Mouse (Mus musculus): ENCODE data around the gene Wdr45.
"Not testable (repeated sequence)": the region's sequence is repeated elsewhere in the genome, so short reads cannot be mapped to it uniquely, and the experiment has no call there.

Gene Wdr45

DNA sequence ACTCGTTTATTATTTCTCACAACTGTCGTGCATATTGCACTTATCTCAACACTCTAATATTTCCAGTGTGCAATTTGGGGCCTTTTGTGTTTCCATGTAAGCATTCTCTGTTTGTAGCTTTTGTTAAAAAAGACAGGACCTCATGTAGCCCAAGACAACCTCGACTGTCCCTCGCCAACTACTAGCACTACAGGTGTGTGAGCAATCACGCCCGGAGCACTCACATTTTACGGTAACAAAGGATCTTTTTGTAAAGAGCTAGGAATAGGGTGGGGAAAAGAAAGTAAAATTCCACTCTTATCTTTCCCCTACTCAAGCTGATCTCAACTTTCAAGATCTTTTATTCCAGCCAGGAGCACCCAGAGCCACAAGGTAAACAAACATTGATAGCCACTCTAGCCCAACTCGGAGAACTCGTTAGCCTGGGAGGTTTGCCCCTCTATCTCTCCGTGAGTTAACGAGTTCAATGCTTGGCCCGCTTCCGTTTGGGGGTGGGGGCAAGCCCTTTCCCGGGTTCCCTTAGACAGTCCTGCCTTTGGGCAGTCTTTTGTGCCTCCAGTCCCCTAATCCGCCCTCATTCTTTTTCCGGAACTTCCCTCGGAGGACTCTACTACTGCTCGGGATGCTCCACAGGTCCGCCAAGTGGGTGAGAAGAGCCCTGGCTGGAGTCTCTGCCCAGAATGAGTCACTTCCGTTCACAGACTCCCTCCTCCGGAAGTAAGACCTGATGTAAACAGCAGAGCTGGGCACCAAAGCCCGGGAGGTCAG, 7.6 kb downstream of the Wdr45 start, which contains the start of gene Gm45208:
Gene Gm45208 (plus strand): TSS at position 732 of the 768 bp plus-strand sequence.
- peak; percentile 40 to 48 for DNase-seq (ENCODE audit: low read depth in 1 of 2, low spot score in 2 of 2)

DNA sequence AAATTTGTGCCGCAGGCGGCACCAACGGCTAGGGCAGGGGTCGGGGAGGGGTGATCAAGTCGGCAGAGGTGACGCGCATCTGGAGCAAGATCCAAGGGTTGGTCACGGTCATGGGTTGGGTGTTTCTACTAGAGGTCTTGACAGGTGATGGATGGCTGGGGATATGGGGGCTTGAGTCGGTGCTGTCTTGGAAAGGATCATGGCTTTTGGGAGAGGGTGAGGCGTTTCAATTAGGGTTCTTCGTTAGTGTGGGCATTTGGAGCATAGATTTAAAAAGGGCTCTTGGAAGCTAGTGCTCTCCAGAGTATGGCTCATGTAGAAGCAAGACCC, 8.1 kb downstream of the Wdr45 start:
- no peak for DNase-seq (ENCODE audit: low read depth in 1 of 2, low spot score in 2 of 2)

DNA sequence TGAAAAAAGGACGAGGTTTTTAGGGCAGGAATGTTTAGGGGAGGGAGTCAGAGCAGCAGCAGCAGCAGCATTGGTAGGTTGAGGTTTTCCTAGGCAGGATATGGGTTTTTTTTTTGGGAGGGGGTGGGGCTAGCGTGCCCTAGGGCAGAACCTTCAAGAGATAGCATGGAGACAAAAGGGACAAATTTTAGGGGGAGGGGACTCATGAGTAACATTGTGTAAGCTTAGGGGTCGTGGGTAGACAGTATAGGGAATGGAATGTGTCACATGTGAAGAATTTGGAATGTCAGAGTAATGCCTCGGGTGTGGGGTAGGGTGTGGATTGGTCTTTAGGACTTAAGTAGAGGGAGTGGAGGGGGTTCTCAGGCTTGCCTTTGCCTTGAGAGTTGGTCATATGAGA, 8.6 kb downstream of the Wdr45 start:
- no peak for DNase-seq (ENCODE audit: low read depth in 1 of 2, low spot score in 2 of 2)

DNA sequence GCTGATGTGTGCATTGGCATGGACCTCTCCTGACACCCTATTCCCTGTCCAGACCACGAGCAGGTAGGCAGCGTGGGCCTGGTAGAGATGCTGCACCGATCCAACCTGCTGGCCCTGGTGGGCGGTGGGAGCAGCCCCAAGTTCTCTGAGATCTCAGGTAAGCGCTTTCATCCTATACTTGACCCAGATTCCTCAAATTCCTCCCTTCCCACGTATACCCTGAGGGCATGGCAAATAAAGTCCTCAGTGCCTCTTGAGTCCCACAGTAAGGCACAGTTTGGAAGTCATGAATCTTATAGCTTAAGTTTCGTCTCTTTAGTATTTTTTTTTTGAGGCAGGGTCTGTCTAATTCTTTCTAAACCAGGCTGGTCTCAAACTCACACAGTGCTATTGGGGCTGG, 10.0 kb downstream of the Wdr45 start:
- no peak for DNase-seq (ENCODE audit: low read depth in 1 of 2, low spot score in 2 of 2)

DNA sequence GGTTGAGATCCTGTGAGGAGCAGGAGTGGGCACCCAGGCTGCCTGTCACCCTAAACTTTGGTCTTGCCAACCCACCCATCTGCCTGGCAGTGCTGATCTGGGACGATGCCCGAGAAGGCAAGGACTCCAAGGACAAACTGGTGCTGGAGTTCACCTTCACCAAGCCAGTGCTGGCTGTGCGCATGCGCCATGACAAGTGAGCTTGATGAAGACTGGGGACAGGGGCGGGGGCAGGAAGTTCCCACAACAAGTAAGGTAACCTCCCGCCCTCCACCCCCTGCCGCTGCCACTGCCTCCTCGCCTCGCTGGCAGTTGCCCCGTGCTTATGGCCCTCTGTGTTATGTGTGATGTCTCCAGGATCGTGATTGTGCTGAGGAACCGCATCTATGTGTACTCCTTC, 11.7 kb downstream of the Wdr45 start:
- DNase-seq (ENCODE audit: low read depth in 1 of 2, low spot score in 2 of 2), result no peak

DNA sequence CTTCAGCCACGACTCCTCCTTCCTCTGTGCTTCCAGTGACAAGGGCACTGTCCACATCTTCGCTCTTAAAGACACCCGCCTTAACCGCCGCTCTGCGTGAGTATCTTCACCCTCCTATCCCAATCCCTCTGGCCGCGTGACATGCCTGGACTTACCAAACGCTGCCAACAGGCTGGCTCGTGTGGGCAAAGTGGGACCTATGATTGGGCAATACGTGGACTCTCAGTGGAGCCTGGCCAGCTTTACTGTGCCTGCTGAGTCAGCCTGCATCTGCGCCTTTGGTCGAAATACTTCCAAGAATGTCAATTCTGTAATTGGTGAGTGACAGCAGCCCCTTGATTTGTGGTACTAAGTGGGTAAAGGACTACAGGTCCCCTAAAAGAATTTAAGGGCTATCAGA, 13.0 kb downstream of the Wdr45 start:
- DNase-seq (ENCODE audit: low read depth in 1 of 2, low spot score in 2 of 2), result no peak

DNA sequence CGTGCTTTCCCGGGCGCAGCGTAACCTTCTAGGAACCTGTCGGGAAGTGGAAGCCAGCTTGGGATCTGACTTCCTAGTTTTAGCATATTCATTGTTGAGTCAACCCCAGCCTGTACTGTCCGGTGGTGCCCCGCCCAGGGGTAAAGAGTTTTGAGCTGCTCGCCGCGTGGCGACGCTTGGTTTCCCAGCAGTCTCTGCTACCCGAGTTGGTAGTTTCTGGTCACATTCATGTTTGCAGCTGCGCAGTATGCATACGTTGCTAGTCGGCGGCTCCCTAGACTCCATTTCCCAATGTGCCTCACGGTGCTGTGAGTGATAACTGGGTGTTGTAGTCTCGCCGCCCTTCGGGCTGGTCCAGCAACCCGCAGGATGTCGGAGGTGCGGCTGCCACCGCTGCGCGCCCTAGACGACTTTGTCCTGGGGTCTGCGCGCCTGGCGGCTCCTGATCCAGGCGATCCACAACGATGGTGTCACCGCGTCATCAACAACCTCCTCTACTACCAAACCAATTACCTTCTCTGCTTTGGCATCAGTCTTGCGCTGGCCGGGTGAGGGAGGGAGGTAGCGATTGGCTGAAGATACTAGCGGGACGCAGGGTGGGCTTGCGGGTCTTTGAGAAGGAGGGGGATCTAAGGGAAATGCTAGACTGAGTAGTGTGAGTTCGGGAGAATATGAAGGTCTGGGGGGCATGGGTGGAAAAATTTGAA, 14.2 kb downstream of the Wdr45 start, which contains the start of gene Praf2:
Gene Praf2 (plus strand): TSS at position 225 of the 707 bp plus-strand sequence.
- DNase-seq (ENCODE audit: low read depth in 1 of 2, low spot score in 2 of 2), result peak; percentile 36 to 39

DNA sequence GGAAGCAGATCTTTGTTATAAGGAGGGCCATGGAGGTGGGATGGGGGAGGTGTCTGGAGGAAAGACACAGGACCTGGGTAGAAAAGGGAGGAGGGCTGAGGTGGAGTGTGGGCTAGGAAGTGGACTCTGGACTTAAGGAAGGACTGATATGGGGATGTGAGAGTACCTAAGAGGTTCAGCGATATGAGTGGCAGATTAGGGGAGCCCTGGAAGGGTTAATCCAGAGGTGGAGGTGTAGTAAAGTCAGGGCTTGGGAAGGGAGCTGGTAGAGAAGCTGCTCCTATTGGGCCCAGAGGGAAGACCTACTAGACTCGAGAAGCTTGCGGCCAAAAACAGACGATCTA, 14.8 kb downstream of the Wdr45 start:
- DNase-seq (ENCODE audit: low read depth in 1 of 2, low spot score in 2 of 2), result no peak

DNA sequence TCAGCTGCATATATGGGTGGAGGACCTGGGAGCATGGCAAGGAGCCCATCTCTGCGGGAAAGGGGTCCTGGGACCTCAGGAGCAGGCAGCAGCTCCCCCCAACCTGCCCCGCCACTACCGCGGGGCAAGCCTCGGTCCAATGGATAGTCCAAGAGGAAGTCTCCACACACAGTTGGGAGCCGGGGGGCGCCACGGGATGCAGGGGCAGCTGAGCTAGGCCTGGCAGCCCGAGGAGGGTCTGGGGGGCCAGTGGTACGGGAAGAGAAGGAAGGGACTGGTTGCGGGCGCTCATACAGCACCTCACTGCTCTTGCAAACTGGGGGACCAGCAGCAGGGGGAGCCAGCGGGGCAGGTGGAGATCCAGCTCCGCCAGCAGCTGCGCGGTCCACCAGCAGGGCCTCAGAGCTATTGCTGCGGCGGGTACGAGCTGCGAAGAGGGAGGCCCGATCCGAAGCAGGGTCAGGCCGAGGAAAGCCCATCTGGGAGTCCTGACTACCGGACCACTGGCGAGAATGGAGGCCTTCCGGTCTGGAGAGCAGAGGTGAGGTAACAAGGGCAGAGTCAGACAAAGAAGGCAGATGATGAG, 19.5 kb downstream of the Wdr45 start:
- DNase-seq (ENCODE audit: low read depth in 1 of 2, low spot score in 2 of 2), result peak; percentile 31 to 47

DNA sequence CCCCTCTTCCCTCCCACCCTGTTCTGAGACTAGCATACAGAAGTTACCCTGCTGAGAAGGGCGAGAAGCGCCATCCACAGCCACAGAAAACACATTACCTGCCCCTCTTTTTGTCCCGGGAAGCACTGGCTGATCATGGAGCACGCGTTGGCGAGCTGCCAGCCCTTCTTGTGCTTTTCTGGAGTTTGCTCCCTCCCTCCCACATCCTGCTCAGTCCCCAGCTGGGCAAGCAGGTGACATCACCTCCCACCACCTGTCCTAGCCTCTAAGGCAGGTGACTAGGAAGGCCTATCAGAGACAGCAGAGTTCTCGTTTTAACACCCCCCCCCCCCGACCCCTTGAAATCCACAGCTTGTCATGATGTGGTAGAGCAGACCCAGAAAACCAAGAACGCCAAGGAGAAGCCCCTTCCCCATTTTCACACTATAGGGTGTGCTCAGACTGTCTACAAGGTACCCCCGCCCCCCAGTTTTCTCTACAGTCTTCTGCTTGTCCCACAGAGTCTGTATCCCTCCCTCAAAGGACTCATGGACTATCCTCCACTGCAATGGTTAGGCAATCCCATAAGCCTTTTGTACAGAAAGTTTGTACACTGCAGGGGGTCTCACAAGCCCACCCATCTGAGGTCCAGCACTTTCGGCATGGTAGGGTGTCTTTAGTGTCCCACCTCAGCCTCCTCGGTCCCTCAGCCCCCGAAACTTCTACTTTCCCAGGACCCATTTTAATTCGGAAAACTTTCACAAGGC, 25.4 kb downstream of the Wdr45 start:
- no peak for DNase-seq (ENCODE audit: low read depth in 1 of 2, low spot score in 2 of 2)

DNA sequence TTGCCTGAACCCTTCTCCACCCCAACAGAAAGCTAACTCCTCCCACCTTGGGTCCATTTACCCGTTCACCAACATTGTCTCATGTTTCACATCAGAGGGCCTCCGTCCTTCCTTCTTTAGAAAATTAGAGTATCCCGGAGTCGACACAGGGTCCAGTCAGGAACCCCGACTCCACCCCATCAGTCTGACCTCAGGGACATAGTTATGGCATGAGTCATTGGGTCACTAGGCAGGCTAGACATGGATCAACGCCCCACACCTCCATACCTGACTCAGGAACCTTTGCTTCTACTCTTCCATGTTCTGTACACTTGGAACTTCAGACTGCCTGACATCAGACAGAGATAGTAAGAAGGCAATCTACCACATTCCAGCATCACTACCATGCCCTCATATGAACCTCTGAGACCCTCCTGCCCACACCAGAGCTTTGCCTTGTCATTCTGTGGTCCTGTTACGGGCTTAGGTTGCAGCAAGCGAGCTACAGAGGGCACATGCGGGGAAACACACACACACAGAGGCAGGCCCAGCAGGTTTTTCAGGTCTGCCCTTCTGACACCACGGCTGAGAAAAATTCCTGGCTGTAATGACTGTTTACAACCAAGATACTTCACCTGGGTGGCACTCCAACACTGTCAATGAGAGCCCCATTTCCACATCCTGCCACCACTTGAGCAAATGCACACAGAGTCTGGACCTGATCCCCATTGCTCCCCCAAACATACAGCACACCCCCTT, 26.1 kb downstream of the Wdr45 start:
- DNase-seq (ENCODE audit: low read depth in 1 of 2, low spot score in 2 of 2), result no peak

DNA sequence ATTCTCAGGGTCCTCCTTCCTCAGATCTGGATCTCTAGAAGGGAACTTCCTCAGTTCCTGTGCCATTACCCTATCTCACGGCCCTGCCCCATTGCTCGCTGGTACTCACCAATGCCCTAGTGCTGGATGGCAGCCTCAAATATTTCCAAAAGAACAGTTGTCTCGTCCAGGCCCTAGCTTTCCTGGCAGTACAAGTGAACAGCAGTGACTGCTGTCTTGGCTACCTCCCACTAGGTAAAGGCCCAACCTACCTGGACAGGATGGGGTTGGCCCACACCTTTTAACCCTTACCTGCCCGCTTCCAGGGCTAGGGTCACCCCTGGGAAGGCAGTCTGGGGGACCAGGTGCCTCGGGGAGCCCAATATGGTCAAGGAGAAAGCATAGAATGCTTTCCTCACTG, 27.0 kb downstream of the Wdr45 start:
- DNase-seq (ENCODE audit: low read depth in 1 of 2, low spot score in 2 of 2), result no peak

DNA sequence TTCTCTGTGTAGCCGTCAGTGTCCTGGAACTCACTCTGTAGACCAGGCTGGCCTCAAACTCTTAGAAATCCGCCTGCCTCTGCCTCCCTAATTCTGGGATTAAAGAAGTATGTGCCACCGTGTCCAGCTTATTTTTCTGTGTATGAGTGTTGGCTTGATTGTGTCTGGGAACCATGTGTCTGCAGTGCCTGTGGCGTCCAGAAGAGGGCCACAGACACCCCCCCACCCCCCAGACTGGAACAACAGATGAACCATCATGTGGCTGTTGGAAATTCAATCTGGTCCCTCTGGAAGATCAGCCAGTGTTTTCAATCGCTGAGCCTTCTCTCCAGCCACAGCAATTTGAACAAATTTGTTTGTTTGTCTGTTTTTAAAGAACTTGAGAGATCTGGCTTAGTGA, 29.3 kb downstream of the Wdr45 start:
- DNase-seq (ENCODE audit: low read depth in 1 of 2, low spot score in 2 of 2), result no peak

DNA sequence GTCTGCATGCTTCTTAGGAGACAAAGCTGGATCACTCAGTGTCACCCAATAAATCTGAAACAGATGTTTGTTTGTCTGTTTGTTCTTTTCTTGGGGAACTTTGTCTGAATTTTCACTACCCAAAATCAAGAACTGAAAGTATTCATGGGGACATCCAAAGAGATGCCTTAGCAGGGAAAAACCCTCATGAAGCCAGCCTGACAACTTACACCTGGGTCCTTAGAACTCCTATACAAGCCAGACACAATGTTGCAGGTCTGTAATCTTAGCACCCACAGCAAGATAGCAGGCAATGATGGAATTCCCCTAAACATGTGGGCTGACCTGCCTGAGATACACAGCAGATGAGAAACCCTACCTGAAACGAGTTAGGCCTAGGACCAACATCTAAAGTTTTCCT, 30.8 kb downstream of the Wdr45 start:
- DNase-seq (ENCODE audit: low read depth in 1 of 2, low spot score in 2 of 2), result no peak

DNA sequence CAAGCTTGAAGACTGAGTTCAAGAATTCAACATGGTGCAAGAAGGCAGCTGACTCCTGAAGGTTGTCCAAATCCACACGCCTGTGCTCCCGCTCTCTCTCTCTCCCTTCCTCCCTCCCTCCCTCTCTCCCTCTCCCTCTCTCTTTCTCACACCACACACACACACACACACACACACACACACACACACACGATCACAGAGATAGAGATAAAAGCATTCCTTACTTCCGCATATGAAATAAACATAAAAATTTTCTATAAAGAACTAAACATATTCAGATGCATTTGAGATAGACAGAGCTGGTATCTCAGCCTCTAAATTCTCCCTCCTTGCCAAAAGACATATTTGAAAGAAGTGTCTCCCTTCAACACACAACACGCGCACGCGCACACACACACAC, 31.3 kb downstream of the Wdr45 start:
- no peak for DNase-seq (ENCODE audit: low read depth in 1 of 2, low spot score in 2 of 2)

DNA sequence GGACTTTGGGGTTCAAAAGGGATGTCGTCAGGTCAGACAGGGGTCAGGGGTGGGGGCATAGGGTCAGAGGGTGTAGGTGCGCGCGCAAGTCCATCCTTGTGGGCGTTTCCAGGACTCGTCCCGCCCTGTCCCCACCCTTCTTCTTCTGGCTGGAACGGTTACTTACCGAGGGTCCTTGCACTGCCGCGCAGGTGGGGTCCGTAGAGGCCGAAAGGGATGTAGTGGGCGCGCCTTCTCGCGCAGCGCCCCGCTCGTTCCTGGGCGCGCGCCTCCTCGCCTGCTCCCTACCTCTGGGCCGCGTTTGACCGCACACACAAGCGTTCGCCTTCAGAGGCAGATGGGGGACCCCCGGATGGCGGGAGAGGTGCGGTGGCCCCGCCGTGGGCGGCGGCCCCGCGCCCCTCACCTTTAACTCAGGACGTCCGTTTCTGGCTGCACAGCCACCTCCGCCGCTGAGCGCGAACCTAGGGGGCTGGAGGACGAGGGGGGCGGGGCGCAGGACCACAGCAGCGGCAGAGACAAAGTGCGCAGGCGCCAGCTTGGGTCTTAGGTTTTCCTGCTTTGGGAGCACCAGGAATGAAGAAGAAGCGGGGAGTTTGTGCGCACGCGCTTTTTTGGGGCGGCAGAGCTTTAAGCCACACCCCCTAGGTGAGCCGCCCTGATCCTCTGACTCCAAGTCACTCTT, 36.4 kb downstream of the Wdr45 start, which contains the start of gene Ccdc120:
Gene Ccdc120 (minus strand): TSS at position 474 of the 685 bp plus-strand sequence.
- no peak for DNase-seq (ENCODE audit: low read depth in 1 of 2, low spot score in 2 of 2)

DNA sequence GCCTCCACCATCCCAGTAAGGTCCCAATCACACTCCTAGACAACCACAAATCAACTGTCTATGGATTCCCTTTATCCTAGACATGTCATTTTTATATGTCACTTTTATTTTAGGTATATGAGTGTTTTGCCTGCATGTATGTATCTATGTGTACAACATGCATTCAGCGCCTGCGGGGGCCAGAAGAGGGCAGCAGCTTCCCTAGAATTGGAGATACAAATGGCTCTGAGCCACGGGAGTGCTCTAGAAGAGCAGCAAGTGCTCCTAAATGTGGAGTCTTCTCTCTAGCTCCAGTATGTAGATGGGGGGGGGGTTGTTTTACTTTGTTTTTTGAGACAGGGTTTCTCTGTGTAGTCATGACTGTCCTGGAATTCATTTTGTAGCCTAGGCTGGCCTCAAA, 39.5 kb downstream of the Wdr45 start:
- DNase-seq (ENCODE audit: low read depth in 1 of 2, low spot score in 2 of 2), result not testable (repeated sequence)

DNA sequence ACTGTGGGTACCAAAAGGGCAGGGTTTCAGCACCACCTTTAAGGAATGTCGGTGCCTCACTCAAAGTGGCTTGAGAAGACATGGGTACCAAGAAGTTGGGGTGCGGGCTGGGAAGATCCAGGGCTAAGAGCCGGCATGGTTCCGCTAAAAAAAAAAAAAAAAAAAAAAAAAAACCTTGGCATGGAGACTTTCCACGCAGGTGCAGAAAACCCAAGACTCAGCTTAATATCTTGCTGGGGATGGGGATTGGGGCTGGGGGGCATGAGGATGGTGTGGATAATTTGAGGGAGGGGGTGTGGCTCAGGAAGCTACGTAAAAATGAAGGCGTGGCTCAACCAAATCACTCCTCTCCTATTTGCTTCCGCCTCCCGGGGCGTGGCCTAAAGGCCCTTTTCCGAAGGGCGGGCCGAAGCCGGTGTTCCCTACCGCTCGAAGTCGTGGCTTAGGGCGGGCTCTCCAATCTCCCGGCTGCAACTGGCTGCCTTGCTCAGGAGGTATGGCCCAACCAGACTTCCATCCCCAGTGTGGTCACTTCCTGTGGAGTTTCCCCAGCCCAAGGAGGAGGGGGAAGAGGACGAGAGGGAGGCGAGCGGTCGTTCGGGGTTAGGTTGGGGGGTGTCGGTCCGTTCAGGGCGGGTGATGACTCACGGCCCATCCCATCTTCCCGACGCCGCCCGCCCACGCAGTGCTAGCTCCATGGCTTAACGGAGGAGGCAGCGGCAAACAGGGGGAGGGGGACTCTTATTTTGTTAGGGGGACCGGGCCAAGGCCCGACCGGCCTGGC, 48.2 kb downstream of the Wdr45 start, which contains the start of gene Tfe3:
Gene Tfe3 (plus strand): TSS at position 424 of the 784 bp plus-strand sequence.
- peak; percentile 81 to 82 for DNase-seq (ENCODE audit: low read depth in 1 of 2, low spot score in 2 of 2)

DNA sequence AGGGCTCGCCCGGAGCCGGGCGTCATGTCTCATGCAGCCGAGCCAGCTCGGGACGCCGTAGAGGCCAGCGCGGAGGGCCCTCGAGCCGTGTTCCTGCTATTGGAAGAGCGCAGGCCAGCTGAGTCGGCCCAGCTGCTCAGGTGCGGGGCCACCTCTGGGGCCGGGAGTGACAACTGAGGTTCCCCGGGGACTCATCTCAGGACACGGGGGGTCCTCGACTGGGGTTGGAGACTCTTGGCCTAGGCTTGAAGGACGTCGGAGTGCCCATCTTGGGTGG, 48.7 kb downstream of the Wdr45 start:
- no peak for DNase-seq (ENCODE audit: low read depth in 1 of 2, low spot score in 2 of 2)
